Mouse (Mus musculus) CD8-positive naive resting alpha-beta T cell, adult 2 months (primary cell): ENCODE data around the gene Thumpd1.
A peak's percentile ranks its signal among the peaks of the same experiment; 100 is the strongest.
"Not testable (repeated sequence)": the region's sequence is repeated elsewhere in the genome, so short reads cannot be mapped to it uniquely, and the experiment has no call there.

Experiments used
- DNase-seq, 2 experiments: peaks; one replicate each; pipeline ENCODE4 v3.0.0; 2022; ENCODE audit warnings: low read depth in 2 of 2, low spot score in 2 of 2

The Thumpd1 gene

GRCm38 (mm10) chr7:119720253-119720946 is at the start of gene Thumpd1:
TSS of gene Thumpd1 (minus strand) at chr7:119720798.
- DNase-seq = peak; percentile 86 to 91

DNA sequence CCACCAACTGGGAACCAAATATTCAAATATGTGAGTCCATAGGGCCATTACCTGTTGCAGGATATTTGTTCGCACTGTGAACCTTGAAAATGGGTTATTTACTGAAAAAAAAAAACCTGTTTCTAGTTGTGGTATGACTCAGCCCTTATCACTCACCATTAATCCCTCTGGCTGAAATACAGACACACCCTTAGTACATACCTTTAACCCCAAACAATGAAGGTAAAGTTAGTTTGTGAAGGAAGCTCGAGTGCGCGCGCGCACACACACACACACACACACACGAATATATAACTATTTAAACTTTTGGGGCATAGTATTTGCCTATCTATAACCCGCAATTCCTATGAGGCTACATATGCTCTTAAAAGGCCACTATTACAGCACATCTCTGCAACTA is 49.3 kb upstream of the Thumpd1 start:
- no peak for DNase-seq

DNA sequence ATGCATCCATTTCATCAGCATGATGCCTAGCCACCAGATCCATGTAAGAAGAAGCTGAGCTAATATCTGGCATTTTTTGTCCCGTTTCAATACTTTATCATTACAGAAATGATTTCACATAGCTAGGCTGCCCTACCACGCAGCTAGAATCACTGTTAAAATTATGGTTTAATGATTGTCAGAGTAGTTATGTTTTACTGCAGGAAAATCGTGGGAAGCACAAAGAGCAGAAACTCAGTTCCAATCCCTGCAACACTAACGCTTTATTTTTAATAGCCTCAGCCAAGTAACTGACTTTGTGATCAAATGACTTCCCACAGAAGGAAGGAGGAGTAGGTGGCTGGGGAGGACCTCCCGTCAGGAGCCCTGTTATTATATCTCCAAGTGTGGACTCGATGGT is 46.4 kb upstream of the Thumpd1 start:
- DNase-seq = no peak

GRCm38 (mm10) chr7:119764377-119764776 is 43.8 kb upstream of the Thumpd1 start:
- DNase-seq = no peak

- no peak for DNase-seq
These were observed 41.6 kb upstream of the Thumpd1 start for GRCm38 (mm10) chr7:119762166-119762697.

- no peak for DNase-seq
These were observed 39.9 kb upstream of the Thumpd1 start, which contains the start of gene Acsm3 for GRCm38 (mm10) chr7:119760527-119760951. TSS of gene Acsm3 (plus strand) at chr7:119760923.

GRCm38 (mm10) chr7:119753696-119754095 is 33.1 kb upstream of the Thumpd1 start:
- no peak for DNase-seq

DNA sequence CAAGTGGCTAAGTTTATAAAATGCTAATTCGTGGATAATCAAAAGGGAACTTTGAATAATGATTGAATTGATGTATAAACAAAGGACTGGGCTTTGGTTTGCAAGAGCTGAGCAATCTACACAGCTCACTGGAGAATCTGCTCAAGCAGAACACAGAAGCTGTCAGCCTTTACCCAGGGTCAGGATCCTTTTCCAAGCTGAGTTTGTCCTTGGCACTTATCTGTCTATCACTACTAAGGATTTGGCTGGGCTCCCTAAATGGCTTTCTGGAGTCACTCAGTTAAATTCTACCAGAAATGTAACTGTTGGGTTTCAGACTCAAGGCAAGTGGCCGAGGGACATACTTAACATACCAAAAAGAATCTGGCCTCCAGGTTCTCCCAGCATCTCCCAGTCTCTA is 29.3 kb upstream of the Thumpd1 start:
- no peak for DNase-seq

DNA sequence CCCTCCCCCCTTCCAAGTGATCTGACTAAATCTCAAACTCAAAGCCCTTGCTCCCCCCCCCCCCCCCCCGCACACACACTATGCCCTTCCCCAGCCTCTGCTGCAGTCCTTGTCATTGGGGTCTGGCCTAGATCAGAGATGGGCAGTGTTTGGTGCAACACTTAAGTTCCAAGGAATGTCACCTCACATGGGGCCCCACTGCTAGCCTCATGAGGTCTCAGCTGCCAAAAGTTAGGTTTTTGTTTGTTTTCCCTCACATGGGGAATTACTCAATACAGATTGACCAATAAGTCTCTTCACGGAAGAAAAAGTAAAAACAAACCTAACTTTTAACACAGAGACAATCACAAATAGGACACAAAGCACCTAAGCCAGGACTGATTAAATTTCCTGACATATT is 28.2 kb upstream of the Thumpd1 start:
- DNase-seq = no peak

DNA sequence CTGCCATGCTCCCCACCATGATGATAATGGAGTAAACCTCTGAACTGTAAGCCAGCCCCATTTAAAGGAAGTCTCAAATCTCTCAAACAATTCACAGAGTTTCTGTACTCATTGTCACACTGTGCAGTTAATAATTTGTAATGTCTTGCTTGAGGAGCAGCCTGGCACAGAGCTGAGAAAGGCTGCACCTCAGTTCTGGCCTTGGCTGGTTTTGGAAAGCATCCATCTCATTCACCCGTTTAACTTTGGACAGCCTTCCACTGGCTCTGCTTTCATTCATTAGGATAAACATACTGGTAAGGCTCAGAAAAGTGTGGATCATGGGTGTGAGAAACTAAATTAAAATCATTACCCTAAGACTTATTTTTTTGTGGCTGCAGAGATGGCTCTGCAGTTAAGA is 25.3 kb upstream of the Thumpd1 start:
- DNase-seq = no peak

DNA sequence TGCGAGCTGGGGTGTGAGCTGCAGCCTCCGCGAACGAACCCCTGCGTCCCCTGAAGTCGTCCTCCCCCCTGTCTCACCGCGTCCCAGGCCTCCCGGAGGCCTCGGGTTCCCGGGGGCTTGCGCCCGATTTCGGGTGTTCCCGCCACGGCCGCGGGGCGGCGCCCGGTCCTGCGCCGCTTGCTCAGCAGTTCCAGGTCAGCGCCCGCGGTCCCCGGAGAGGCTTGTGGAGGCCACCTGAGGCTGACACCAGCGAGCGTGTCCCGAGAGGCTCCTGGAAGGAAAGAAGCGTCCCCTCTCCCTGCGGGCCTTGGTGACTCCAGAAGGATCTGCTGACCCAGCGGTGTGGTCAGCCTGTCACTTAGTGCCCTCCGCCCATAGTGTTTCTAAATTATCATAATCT is 23.7 kb upstream of the Thumpd1 start:
- DNase-seq = no peak

DNA sequence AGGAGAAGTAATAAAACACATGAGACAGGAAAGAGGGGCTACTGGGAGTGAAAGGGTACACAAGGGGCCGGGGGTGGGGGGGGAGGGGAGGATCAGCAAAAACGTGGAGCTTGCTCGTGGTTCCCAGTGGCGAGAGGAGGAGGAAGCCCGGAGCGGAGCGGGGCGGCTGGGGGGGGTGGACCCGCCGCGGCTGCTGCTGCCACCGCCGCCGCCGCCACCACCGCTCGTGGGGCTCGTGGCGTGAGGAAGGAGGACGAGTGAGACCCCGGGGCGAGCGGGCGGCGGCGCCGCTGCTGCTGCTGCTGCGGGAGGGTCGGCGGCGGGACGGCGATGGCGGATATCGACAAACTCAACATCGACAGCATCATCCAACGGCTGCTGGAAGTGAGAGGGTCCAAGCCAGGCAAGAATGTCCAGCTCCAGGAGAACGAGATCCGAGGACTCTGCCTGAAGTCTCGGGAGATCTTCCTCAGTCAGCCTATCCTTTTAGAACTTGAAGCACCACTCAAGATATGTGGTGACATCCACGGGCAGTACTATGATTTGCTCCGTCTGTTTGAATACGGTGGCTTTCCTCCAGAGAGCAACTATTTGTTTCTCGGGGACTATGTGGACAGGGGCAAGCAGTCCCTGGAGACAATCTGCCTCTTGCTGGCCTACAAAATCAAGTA is 19.3 kb upstream of the Thumpd1 start:
- not testable (repeated sequence) for DNase-seq

- no peak for DNase-seq
These were observed 18.3 kb upstream of the Thumpd1 start for GRCm38 (mm10) chr7:119738877-119739276.

DNA sequence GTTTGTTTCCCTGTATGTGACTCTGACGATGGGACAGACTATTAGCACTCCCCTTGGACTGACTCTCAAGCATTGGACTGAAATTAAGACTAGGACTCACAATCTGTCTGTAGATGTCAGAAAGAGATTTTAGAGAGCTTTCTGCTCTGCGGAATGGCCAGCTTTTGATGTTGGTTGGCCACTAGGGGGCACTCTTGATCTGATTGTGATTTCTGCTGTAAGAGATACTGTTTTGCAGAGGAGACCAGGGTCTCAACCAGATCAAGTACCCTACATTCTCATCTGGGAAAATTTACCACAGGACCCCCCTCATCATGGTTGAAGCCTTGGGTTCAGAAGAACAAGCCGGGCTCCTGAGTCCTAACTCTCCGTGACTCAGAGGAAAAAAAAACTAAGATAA is 10.7 kb upstream of the Thumpd1 start:
- DNase-seq = not testable (repeated sequence)

- DNase-seq = no peak
These were observed 7.0 kb upstream of the Thumpd1 start for GRCm38 (mm10) chr7:119727621-119728020.

DNA sequence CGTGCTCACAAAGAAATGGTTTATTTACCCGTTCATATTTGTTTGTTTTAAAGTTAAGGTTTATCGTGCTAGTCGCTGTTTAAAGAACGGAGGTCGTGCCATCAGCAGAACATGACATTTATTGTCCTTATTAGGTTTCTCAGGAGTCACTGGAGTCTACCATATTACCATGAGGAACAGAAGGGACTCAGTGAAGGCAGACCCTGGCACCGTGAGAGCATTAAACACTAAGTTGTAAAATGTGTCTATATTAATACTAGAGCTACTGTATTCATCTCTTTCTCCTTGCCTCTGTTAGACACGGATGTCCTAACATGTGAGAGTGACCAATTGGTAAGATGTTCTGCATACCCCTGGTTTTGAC is 331 bp upstream of the Thumpd1 start:
- no peak for DNase-seq

GRCm38 (mm10) chr7:119714111-119714510 is 6.5 kb downstream of the Thumpd1 start:
- DNase-seq = no peak

DNA sequence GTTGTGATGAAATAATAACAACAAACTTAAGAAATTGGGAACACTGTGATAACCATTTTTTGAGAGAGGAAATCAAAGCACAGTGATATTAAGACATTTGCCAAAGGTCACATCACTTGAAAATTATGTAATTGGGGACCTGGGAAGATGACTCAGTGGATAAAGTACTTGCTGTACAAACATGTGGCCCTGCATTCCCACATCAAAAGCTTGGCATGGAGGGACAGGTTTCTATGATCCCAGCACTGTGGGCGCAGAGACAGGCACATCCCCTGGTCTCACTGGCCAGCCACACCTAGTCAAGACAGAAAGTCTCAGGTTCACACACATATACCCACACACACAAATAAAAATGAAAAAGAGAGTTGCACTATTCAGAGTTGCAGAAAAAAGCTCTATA is 25.7 kb downstream of the Thumpd1 start:
- no peak for DNase-seq

DNA sequence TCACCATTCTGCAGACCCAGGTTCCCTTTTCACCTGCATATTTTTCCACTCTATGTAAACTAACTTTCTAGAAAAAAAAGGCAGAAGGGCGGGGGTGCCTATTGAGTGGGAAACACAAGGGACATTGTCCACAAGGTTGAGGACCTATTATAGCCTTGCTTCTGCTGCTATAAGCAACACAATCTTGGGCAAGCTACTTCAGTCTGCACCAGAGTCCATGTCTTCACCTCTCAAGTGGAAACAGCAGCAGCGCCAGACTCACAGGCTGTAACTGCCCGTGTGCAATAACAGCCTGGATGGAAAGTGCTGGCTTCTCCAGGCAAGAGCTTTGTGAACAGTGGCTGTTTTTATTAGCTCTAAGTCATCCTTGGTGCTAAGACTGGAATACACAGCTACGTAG is 28.3 kb downstream of the Thumpd1 start:
- DNase-seq = no peak

GRCm38 (mm10) chr7:119689726-119690125 is 30.9 kb downstream of the Thumpd1 start, which contains the start of gene Acsm4:
TSS of gene Acsm4 (plus strand) at chr7:119690026.
- DNase-seq = no peak

GRCm38 (mm10) chr7:119682699-119683098 is 37.9 kb downstream of the Thumpd1 start:
- DNase-seq = no peak

GRCm38 (mm10) chr7:119680107-119680506 is 40.5 kb downstream of the Thumpd1 start:
- no peak for DNase-seq
